Mouse (Mus musculus) heart, adult 2 months (tissue): ENCODE results near the gene Slc7a11.

Experiments used
- CTCF ChIP-seq: fragments of 200-600 bp; IDR thresholded peaks from 2 replicates; pipeline ENCODE4 v1.8.1; 2022; ENCODE audit warnings: antibody characterized with exemption, mild to moderate bottlenecking, moderate library complexity
- EP300 ChIP-seq: fragments of 200-500 bp; IDR thresholded peaks from 2 replicates; pipeline ENCODE4 v1.6.1; 2011; ENCODE audit warnings: low read depth, low read length, control low read depth; ENCODE audit not compliant: insufficient read depth

DNA sequence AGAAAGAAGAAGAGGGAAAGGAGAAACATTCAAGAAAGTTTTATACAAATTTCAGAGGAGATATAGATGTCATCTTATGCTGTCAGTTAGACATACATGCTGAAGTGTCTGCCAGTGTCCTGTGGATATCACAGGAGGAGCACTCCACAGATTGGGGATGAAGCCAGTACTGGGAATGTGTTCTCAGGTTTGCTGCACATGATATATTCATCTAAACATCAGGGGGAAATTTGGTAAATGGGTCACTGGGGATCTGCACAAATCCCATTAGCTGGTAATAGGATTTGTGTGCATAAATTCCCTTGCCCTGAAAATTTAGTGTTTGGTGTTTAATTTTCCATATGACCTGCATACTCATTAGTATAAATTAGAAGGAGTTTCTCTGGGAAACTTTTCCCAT is 562.9 kb downstream of the Slc7a11 start:
- TF ChIP-seq CTCF (no peak), EP300 (no peak)
